Mouse (Mus musculus) retina, embryonic 14.5 days (tissue): Measurements from ENCODE around the gene Aplp1.
"Not testable (repeated sequence)": the region's sequence is repeated elsewhere in the genome, so short reads cannot be mapped to it uniquely, and the experiment has no call there.

Source experiments
- DNase-seq: peaks from one replicate; pipeline ENCODE4 v3.0.0-alpha.2; 2015; ENCODE audit warnings: low spot score

The Aplp1 gene

GRCm38 (mm10) chr7:30444971-30445751 lies at the start of gene Aplp1:
Gene Aplp1, minus strand, starts transcription at chr7:30445535.
- peak; percentile 76 for DNase-seq

- no peak for DNase-seq
Observed at GRCm38 (mm10) chr7:30493401-30493931, 48.1 kb upstream of the Aplp1 start, which contains the start of gene Prodh2. Gene Prodh2, plus strand, starts transcription at chr7:30493622.

- peak; percentile 83 for DNase-seq
Observed at GRCm38 (mm10) chr7:30492765-30493164, 47.4 kb upstream of the Aplp1 start.

GRCm38 (mm10) chr7:30490957-30491307 lies 45.6 kb upstream of the Aplp1 start:
- DNase-seq: peak; percentile 37

- DNase-seq: peak; percentile 82
Observed at GRCm38 (mm10) chr7:30490251-30490956, 45.1 kb upstream of the Aplp1 start.

GRCm38 (mm10) chr7:30484250-30484649 lies 38.9 kb upstream of the Aplp1 start:
- peak; percentile 67 for DNase-seq

- DNase-seq: peak; percentile 70
Observed at GRCm38 (mm10) chr7:30477415-30478381, 32.4 kb upstream of the Aplp1 start.

- DNase-seq: not testable (repeated sequence)
Observed at GRCm38 (mm10) chr7:30476136-30476535, 30.8 kb upstream of the Aplp1 start.

GRCm38 (mm10) chr7:30474999-30475398 lies 29.7 kb upstream of the Aplp1 start:
- no peak for DNase-seq

GRCm38 (mm10) chr7:30472411-30472810 lies 27.1 kb upstream of the Aplp1 start:
- peak; percentile 61 for DNase-seq

GRCm38 (mm10) chr7:30464816-30465300 lies 19.5 kb upstream of the Aplp1 start:
- no peak for DNase-seq

GRCm38 (mm10) chr7:30463996-30464395 lies 18.7 kb upstream of the Aplp1 start:
- DNase-seq: no peak

- no peak for DNase-seq
Observed at GRCm38 (mm10) chr7:30463568-30463967, 18.2 kb upstream of the Aplp1 start.

- DNase-seq: no peak
Observed at GRCm38 (mm10) chr7:30459484-30459883, 14.1 kb upstream of the Aplp1 start.

- peak; percentile 74 for DNase-seq
Observed at GRCm38 (mm10) chr7:30457629-30458330, 12.4 kb upstream of the Aplp1 start, which contains the start of the genes Kirrel2 and Nphs1. Gene Kirrel2, minus strand, starts transcription at chr7:30457690. Gene Nphs1, plus strand, starts transcription at chr7:30458315.

- peak; percentile 21 for DNase-seq
Observed at GRCm38 (mm10) chr7:30456911-30457628, 11.7 kb upstream of the Aplp1 start.

GRCm38 (mm10) chr7:30456487-30456886 lies 11.2 kb upstream of the Aplp1 start:
- no peak for DNase-seq

- no peak for DNase-seq
Observed at GRCm38 (mm10) chr7:30454259-30454658, 8.9 kb upstream of the Aplp1 start.

GRCm38 (mm10) chr7:30453766-30454165 lies 8.4 kb upstream of the Aplp1 start:
- DNase-seq: no peak

- no peak for DNase-seq
Observed at GRCm38 (mm10) chr7:30453327-30453726, 8.0 kb upstream of the Aplp1 start.
